Mouse (Mus musculus): Measurements from ENCODE around the gene Gm826.

Gm826 gene

GRCm38 (mm10) chr2:160275959-160276657 lies 57.9 kb downstream of the Gm826 start:
- DNase-seq: no peak

- no peak for DNase-seq
These were observed 66.0 kb downstream of the Gm826 start for GRCm38 (mm10) chr2:160267828-160268453.

DNA sequence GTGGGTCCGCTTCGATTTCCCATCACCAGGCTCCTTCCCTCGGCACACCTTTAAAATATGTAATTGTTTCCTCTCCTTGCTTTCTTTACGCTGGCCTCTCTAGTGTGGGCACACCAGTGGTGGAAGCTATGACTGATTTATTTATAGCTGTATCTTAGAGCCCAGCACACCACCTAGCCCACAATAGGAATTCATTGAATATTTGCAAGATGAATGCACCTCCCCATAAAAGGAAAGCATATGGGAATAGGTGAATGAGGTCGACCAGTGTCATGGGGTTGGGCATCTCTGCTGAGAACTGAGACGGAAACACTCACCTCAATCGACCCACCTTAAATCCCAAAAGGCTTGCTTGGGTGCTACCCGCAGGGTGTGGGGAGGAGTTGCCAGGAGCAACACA lies 70.1 kb downstream of the Gm826 start:
- DNase-seq: no peak

DNA sequence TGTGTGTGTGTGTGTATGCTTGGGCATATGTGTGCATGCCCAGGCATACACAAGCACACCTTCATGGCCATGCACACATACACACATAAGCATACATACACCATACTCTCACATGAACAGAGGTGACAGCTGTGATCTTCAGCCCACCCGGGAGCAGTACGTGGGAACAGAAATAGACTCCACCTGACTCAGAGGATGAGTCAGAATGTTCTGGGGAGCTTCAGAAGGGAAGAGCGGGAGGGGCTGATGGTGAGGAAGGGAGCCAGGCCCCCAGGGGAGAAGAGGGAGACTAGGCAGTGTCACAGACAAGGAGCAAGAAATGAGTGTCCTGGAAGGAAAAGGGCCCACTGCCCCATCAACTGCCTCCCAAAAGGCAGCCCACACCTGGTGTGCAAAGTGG lies 72.4 kb downstream of the Gm826 start:
- DNase-seq: no peak
